In the genomic region with DNA sequence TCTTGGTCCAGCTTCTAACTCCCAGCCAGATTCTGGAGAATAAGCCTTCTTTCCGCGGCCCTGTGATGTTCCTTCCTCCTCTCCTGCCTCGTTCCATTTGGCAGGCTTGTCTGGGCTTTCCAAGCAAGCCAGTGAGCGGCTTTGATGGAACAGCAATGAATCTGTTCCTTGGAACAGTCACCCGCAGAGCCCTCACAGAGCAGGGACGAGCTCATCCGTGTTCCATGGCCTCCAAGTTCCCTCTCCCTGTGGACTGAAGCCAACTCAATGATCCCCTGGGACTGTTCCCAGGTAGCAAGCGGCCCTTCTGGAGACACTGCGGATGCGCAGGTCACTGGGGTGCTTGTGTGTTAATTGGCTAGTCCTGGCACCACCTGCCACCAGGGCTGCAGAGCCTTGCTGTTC, we compare ENCODE assay signal across 13 mouse cellular contexts. TPM values are rescaled to one million over a fixed set of nuclear protein-coding genes. Genes with fewer than 3 reads are reported as not detected.
DNase-seq lines count a peak whose midpoint lies in the region; ATAC-seq and TF ChIP-seq lines count a peak whose summit lies in the region.
"Had no signal": no experiment of that assay in that cellular context is flagged by ENCODE, and none has a peak within 500 bp of the region (broad histone marks: within the 10 kb centered on the region; RNA-seq: fewer than 3 reads in every experiment).

No protein-coding gene starts in this region.

- H3K4me3 ChIP-seq in hindbrain, embryonic 12.5 days = no peak overlapping the region
- H3K4me3 ChIP-seq in thymus, adult 2 months (ENCODE audit: control insufficient read depth, insufficient read depth, low read length) = no peak overlapping the region
- H3K4me3 ChIP-seq: heart, embryonic 13.5 days; liver, embryonic 15.5 days; midbrain, embryonic 10.5 days; stomach, embryonic 15.5 days had no signal

- H3K4me1 ChIP-seq in hindbrain, embryonic 12.5 days = peaks cover 4% of the 10 kb centered on the region
- peaks cover 47% of the 10 kb centered on the region for H3K4me1 ChIP-seq in thymus, adult 2 months (replicated peaks; ENCODE audit: control insufficient read depth, insufficient read depth, low read length)
- H3K4me1 ChIP-seq: stomach, embryonic 15.5 days had no signal

- DNase-seq in frontal cortex, postnatal 25 days (ENCODE audit: low spot score in 2 of 2) = no peak
- peak; percentile 15 for DNase-seq in urinary bladder, postnatal 14 days (ENCODE audit: low spot score)
- DNase-seq in urinary bladder, postnatal 36 days (ENCODE audit: low spot score in 2 of 2) = no peak
- peak; percentile 75 for DNase-seq in layer of hippocampus, adult 8-10 months (ENCODE audit: low spot score in 2 of 2)
- no peak for DNase-seq in thymus, adult 2 months
- DNase-seq: B cell, adult 2 months had no signal

- TF ChIP-seq POLR2A in thymus, adult 2 months (IDR thresholded peaks at IDR 0.05; ENCODE audit: control insufficient read depth, extremely low read depth, insufficient read depth, low read length, poor library complexity) = no peak

- H3K27ac ChIP-seq in hindbrain, embryonic 12.5 days = no peak overlapping the region
- no peak overlapping the region for H3K27ac ChIP-seq in thymus, adult 2 months (ENCODE audit: control insufficient read depth, insufficient read depth, low read length)
- H3K27ac ChIP-seq: heart, embryonic 13.5 days; liver, embryonic 15.5 days; midbrain, embryonic 10.5 days; stomach, embryonic 15.5 days had no signal

- no peak overlapping the region for H3K4me2 ChIP-seq in hindbrain, embryonic 12.5 days (replicated peaks)
- H3K4me2 ChIP-seq: heart, embryonic 13.5 days; liver, embryonic 15.5 days; stomach, embryonic 15.5 days had no signal

- peak; percentile 89 for ATAC-seq in frontal cortex, adult (ENCODE audit: low TSS enrichment)
- ATAC-seq in inflammation-experienced regulatory T-cells, adult 6 months = no peak
- ATAC-seq in hindbrain, embryonic 12.5 days (ENCODE audit: low FRiP score) = no peak

- WGBS in hindbrain, embryonic 12.5 days = 88% methylated on average over 10 of the region's 10 CpGs
- WGBS in thymus, adult 2 months = 94% methylated on average over 10 of the region's 10 CpGs

- H3K36me3 ChIP-seq in hindbrain, embryonic 12.5 days = no peaks in the 10 kb centered on the region
- peaks cover 8% of the 10 kb centered on the region for H3K36me3 ChIP-seq in thymus, adult 2 months (ENCODE audit: control insufficient read depth, insufficient read depth, low read length)
- H3K36me3 ChIP-seq: heart, embryonic 13.5 days; liver, embryonic 15.5 days; midbrain, embryonic 10.5 days; stomach, embryonic 15.5 days had no signal

- H3K9me3 ChIP-seq in hindbrain, embryonic 12.5 days (replicated peaks) = no peaks in the 10 kb centered on the region; the same call in 1 of the 2 replicates
- H3K9me3 ChIP-seq: heart, embryonic 13.5 days; liver, embryonic 15.5 days; midbrain, embryonic 10.5 days; stomach, embryonic 15.5 days had no signal

- H3K27me3 ChIP-seq in hindbrain, embryonic 12.5 days = no peaks in the 10 kb centered on the region
- no peaks in the 10 kb centered on the region for H3K27me3 ChIP-seq in thymus, adult 2 months (ENCODE audit: control insufficient read depth, insufficient read depth, low read length)
- H3K27me3 ChIP-seq: heart, embryonic 13.5 days; liver, embryonic 15.5 days; stomach, embryonic 15.5 days had no signal

- TF ChIP-seq CTCF in thymus, adult 2 months (IDR thresholded peaks at IDR 0.05; ENCODE audit: borderline replicate concordance, control insufficient read depth, extremely low read depth, insufficient read depth, low read length, poor library complexity) = no peak

- H3K9ac ChIP-seq in hindbrain, embryonic 12.5 days = no peak overlapping the region
- H3K9ac ChIP-seq: heart, embryonic 13.5 days; liver, embryonic 15.5 days; stomach, embryonic 15.5 days had no signal

RNA-seq across cellular contexts. Expression of a gene that starts 21.7 kb away (rescaled TPM):
- 10 to 100 TPM; 79.8 to 99.9 (median 95.4) TPM for total RNA-seq in layer of hippocampus, adult 8-10 months (2022)
- polyA plus RNA-seq in inflammation-experienced regulatory T-cells, adult 6 months (2017; shearing (Covaris generic)) = 100 to 1,000 TPM; 111 to 154 (median 126) TPM
- polyA plus RNA-seq in hindbrain, embryonic 12.5 days (2016; fragmentation: Nextera tagmentation; extraction: Ambion mirVana) = 7.2 and 7.7 TPM in 2 replicates
- polyA plus RNA-seq in thymus, adult 2 months (2012; rRNA removed) = 156 and 182 TPM in 2 replicates

Comparison
In these comparisons a context has a peak if more than half of its experiments do, and no peak if none do; other contexts are left out.
1. DNase-seq: peak in urinary bladder, postnatal 14 days (single experiment) and layer of hippocampus, adult 8-10 months (2 of 2); none in frontal cortex, postnatal 25 days (0 of 2), urinary bladder, postnatal 36 days (0 of 2) and thymus, adult 2 months (single experiment).
2. RNA of a gene that starts 21.7 kb away (polyA plus RNA-seq): 156 to 182 TPM in thymus, adult 2 months and 111 to 154 TPM in inflammation-experienced regulatory T-cells, adult 6 months; 7.2 to 7.7 TPM in hindbrain, embryonic 12.5 days; every median in the first group is over 10 times any median in the second.